In genomic region chr7:28544051-28544601, GRCm38 (mm10) we compare ENCODE assay signal across 8 mouse cellular contexts. TPM values are rescaled to one million over a fixed set of nuclear protein-coding genes. Genes with fewer than 3 reads are reported as not detected.
DNase-seq lines count a peak whose midpoint lies in the region; ATAC-seq and TF ChIP-seq lines count a peak whose summit lies in the region.

No protein-coding gene starts in this region.

- H3K4me3 ChIP-seq in heart, embryonic 13.5 days, result peak overlapping the region; percentile 25
- no peak overlapping the region for H3K4me3 ChIP-seq in forebrain, postnatal 0 days (ENCODE audit: low read depth, low read length)
- H3K4me3 ChIP-seq in neural tube, embryonic 12.5 days, result no peak overlapping the region

- H3K27me3 ChIP-seq in heart, embryonic 13.5 days (replicated peaks), result peaks cover 72% of the 10 kb centered on the region
- peaks cover 30% of the 10 kb centered on the region for H3K27me3 ChIP-seq in forebrain, postnatal 0 days (ENCODE audit: insufficient read depth, low read length)
- H3K27me3 ChIP-seq in neural tube, embryonic 12.5 days (replicated peaks), result peaks cover 43% of the 10 kb centered on the region

- no peak for ATAC-seq in heart, embryonic 13.5 days (ENCODE audit: extremely low read depth, insufficient number of reproducible peaks, low FRiP score, low TSS enrichment)
- ATAC-seq in forebrain, postnatal 0 days, result no peak
- ATAC-seq in neural tube, embryonic 12.5 days (ENCODE audit: low FRiP score, low read depth), result no peak
- no peak for ATAC-seq in activated CD4-positive, CD25-positive, alpha-beta regulatory T cell, adult 4 months

- H3K36me3 ChIP-seq in heart, embryonic 13.5 days, result no peaks in the 10 kb centered on the region
- no peaks in the 10 kb centered on the region for H3K36me3 ChIP-seq in forebrain, postnatal 0 days (ENCODE audit: insufficient read depth)
- H3K36me3 ChIP-seq in neural tube, embryonic 12.5 days, result no peaks in the 10 kb centered on the region

- DNase-seq in heart, adult 8-10 months (ENCODE audit: low spot score), result no peak
- DNase-seq in forebrain, postnatal 0 days, result no peak
- peak; percentile 58 for DNase-seq in kidney, postnatal 14 days
- no peak for DNase-seq in cerebellum, adult 11 months
- no peak for DNase-seq in B cell, adult 2 months

- H3K4me1 ChIP-seq in heart, embryonic 13.5 days, result peaks cover 18% of the 10 kb centered on the region
- H3K4me1 ChIP-seq in forebrain, postnatal 0 days (ENCODE audit: insufficient read depth), result 0 out of 2 replicates have a peak, but pooled peaks cover 4% of the 10 kb centered on the region
- peaks cover 12% of the 10 kb centered on the region; the same call in 1 of the 2 replicates for H3K4me1 ChIP-seq in neural tube, embryonic 12.5 days

- no peak overlapping the region for H3K9ac ChIP-seq in heart, embryonic 13.5 days
- H3K9ac ChIP-seq in forebrain, postnatal 0 days, result no peak overlapping the region
- no peak overlapping the region for H3K9ac ChIP-seq in neural tube, embryonic 12.5 days

- no peaks in the 10 kb centered on the region for H3K9me3 ChIP-seq in heart, embryonic 13.5 days
- no peaks in the 10 kb centered on the region for H3K9me3 ChIP-seq in forebrain, postnatal 0 days (ENCODE audit: low read length)
- H3K9me3 ChIP-seq in neural tube, embryonic 12.5 days, result no peaks in the 10 kb centered on the region

- 8% methylated on average over 25 of the region's 27 CpGs for WGBS in heart, embryonic 13.5 days
- 9% methylated on average over 22 of the region's 27 CpGs for WGBS in forebrain, postnatal 0 days
- WGBS in neural tube, embryonic 12.5 days, result 3% methylated on average over 27 of the region's 27 CpGs

- no peak for TF ChIP-seq CTCF in forebrain, postnatal 0 days (IDR thresholded peaks at IDR 0.05; ENCODE audit: low read depth)

- no peak overlapping the region for H3K27ac ChIP-seq in heart, embryonic 13.5 days (replicated peaks)
- H3K27ac ChIP-seq in forebrain, postnatal 0 days (ENCODE audit: low read depth, low read length), result no peak overlapping the region
- H3K27ac ChIP-seq in neural tube, embryonic 12.5 days, result no peak overlapping the region

- H3K4me2 ChIP-seq in heart, embryonic 13.5 days, result peak overlapping the region; percentile 58
- H3K4me2 ChIP-seq in forebrain, postnatal 0 days (ENCODE audit: low read depth), result peak overlapping the region; percentile 19; the same call in 1 of the 2 replicates
- peak overlapping the region; percentile 54 for H3K4me2 ChIP-seq in neural tube, embryonic 12.5 days (replicated peaks)

RNA-seq across cellular contexts. Expression of gene Nccrp1, which starts 2.9 kb away (rescaled TPM):
- not detected in 2 replicates for polyA plus RNA-seq in heart, embryonic 13.5 days (2015; fragmentation: Nextera tagmentation; extraction: Ambion mirVana)
- not detected for total RNA-seq in heart, adult 8-10 months (2022)
- 0.10 and 0.15 TPM in 2 replicates for total RNA-seq in forebrain, postnatal 0 days (2014; rRNA removed)
- polyA plus RNA-seq in forebrain, postnatal 0 days (2015; fragmentation: Nextera tagmentation; extraction: Ambion mirVana), result 0.09 TPM in 1 of 2 replicates, not detected in the other
- polyA plus RNA-seq in neural tube, embryonic 12.5 days (2016; fragmentation: Nextera tagmentation; extraction: Ambion mirVana), result not detected in 2 replicates
- not detected for polyA plus RNA-seq in activated CD4-positive, CD25-positive, alpha-beta regulatory T cell, adult 4 months (2017; shearing (Covaris generic))

RNA-seq across cellular contexts. Expression of gene Sycn, which starts 3.4 kb away (rescaled TPM):
- not detected in 2 replicates for polyA plus RNA-seq in heart, embryonic 13.5 days (2015; fragmentation: Nextera tagmentation; extraction: Ambion mirVana)
- not detected for total RNA-seq in heart, adult 8-10 months (2022)
- total RNA-seq in forebrain, postnatal 0 days (2014; rRNA removed), result not detected in 2 replicates
- not detected in 2 replicates for polyA plus RNA-seq in forebrain, postnatal 0 days (2015; fragmentation: Nextera tagmentation; extraction: Ambion mirVana)
- not detected in 2 replicates for polyA plus RNA-seq in neural tube, embryonic 12.5 days (2016; fragmentation: Nextera tagmentation; extraction: Ambion mirVana)
- polyA plus RNA-seq in activated CD4-positive, CD25-positive, alpha-beta regulatory T cell, adult 4 months (2017; shearing (Covaris generic)), result not detected

RNA-seq across cellular contexts. Expression of gene Ifnl3, which starts 21.5 kb away (rescaled TPM):
- not detected in 2 replicates for polyA plus RNA-seq in heart, embryonic 13.5 days (2015; fragmentation: Nextera tagmentation; extraction: Ambion mirVana)
- not detected for total RNA-seq in heart, adult 8-10 months (2022)
- not detected in 2 replicates for total RNA-seq in forebrain, postnatal 0 days (2014; rRNA removed)
- not detected in 2 replicates for polyA plus RNA-seq in forebrain, postnatal 0 days (2015; fragmentation: Nextera tagmentation; extraction: Ambion mirVana)
- polyA plus RNA-seq in neural tube, embryonic 12.5 days (2016; fragmentation: Nextera tagmentation; extraction: Ambion mirVana), result not detected in 2 replicates
- polyA plus RNA-seq in activated CD4-positive, CD25-positive, alpha-beta regulatory T cell, adult 4 months (2017; shearing (Covaris generic)), result not detected

RNA-seq across cellular contexts. Expression of gene Ifnl2, which starts 33.9 kb away (rescaled TPM):
- not detected in 2 replicates for polyA plus RNA-seq in heart, embryonic 13.5 days (2015; fragmentation: Nextera tagmentation; extraction: Ambion mirVana)
- not detected for total RNA-seq in heart, adult 8-10 months (2022)
- total RNA-seq in forebrain, postnatal 0 days (2014; rRNA removed), result not detected in 2 replicates
- not detected in 2 replicates for polyA plus RNA-seq in forebrain, postnatal 0 days (2015; fragmentation: Nextera tagmentation; extraction: Ambion mirVana)
- polyA plus RNA-seq in neural tube, embryonic 12.5 days (2016; fragmentation: Nextera tagmentation; extraction: Ambion mirVana), result not detected in 2 replicates
- not detected for polyA plus RNA-seq in activated CD4-positive, CD25-positive, alpha-beta regulatory T cell, adult 4 months (2017; shearing (Covaris generic))

RNA-seq across cellular contexts. Expression of gene Samd4b, which starts 53.8 kb away (rescaled TPM):
- 18.7 and 23.3 TPM in 2 replicates for polyA plus RNA-seq in heart, embryonic 13.5 days (2015; fragmentation: Nextera tagmentation; extraction: Ambion mirVana)
- total RNA-seq in heart, adult 8-10 months (2022), result 10 to 100 TPM; 19.4 to 23.4 (median 21.5) TPM
- total RNA-seq in forebrain, postnatal 0 days (2014; rRNA removed), result 35.2 and 49.1 TPM in 2 replicates
- 21.4 and 23.3 TPM in 2 replicates for polyA plus RNA-seq in forebrain, postnatal 0 days (2015; fragmentation: Nextera tagmentation; extraction: Ambion mirVana)
- polyA plus RNA-seq in neural tube, embryonic 12.5 days (2016; fragmentation: Nextera tagmentation; extraction: Ambion mirVana), result 33.1 and 35.0 TPM in 2 replicates
- polyA plus RNA-seq in activated CD4-positive, CD25-positive, alpha-beta regulatory T cell, adult 4 months (2017; shearing (Covaris generic)), result 1 to 10 TPM; 6.2 to 7.4 TPM
